Mouse (Mus musculus): ENCODE measurements around the gene Acoxl. TPM values are rescaled to one million over a fixed set of nuclear protein-coding genes. Genes with fewer than 3 reads are reported as not detected.

Acoxl gene
- polyA plus RNA-seq, 1 experiment from 2014 or later, result 0.39 TPM

GRCm38 (mm10) chr2:128163177-128163576, 324.5 kb downstream of the Acoxl start:
- Histone ChIP-seq H3K27ac (replicated peaks; ENCODE audit: low read depth, low read length) (no peak overlapping the region), H3K4me2 (ENCODE audit: low read depth, low read length) (no peak overlapping the region), H3K4me3 (ENCODE audit: low read depth, low read length) (no peak overlapping the region), H3K27me3 (ENCODE audit: control insufficient read depth, insufficient read depth, low read length) (no peaks in the 10 kb centered on the region), H3K9ac (replicated peaks; ENCODE audit: low read length) (no peak overlapping the region), H3K4me1 (ENCODE audit: control insufficient read depth, insufficient read depth, low read length) (no peaks in the 10 kb centered on the region), H3K9me3 (replicated peaks; ENCODE audit: control insufficient read depth, low read length) (no peaks in the 10 kb centered on the region), H3K36me3 (replicated peaks; ENCODE audit: control insufficient read depth, insufficient read depth, low read depth, low read length) (peaks cover 4% of the 10 kb centered on the region; the same call in 1 of the 2 replicates)
- DNase-seq (ENCODE audit: low spot score) (no peak), ATAC-seq (replicated peaks; ENCODE audit: insufficient number of reproducible peaks, low FRiP score, low TSS enrichment, low read depth) (no peak)
- 87% methylated on average over 8 of the region's 8 CpGs for WGBS

GRCm38 (mm10) chr2:128166623-128167423, 328.1 kb downstream of the Acoxl start:
- Histone ChIP-seq H3K36me3 (replicated peaks; ENCODE audit: control insufficient read depth, insufficient read depth, low read depth, low read length) (no peaks in the 10 kb centered on the region), H3K4me3 (ENCODE audit: low read depth, low read length) (no peak overlapping the region), H3K9me3 (replicated peaks; ENCODE audit: control insufficient read depth, low read length) (no peaks in the 10 kb centered on the region), H3K9ac (replicated peaks; ENCODE audit: low read length) (no peak overlapping the region), H3K4me2 (ENCODE audit: low read depth, low read length) (no peak overlapping the region), H3K4me1 (ENCODE audit: control insufficient read depth, insufficient read depth, low read length) (no peaks in the 10 kb centered on the region), H3K27ac (replicated peaks; ENCODE audit: low read depth, low read length) (no peak overlapping the region), H3K27me3 (ENCODE audit: control insufficient read depth, insufficient read depth, low read length) (no peaks in the 10 kb centered on the region)
- DNase-seq (ENCODE audit: low spot score) (no peak), ATAC-seq (replicated peaks; ENCODE audit: insufficient number of reproducible peaks, low FRiP score, low TSS enrichment, low read depth) (no peak)
- WGBS, result 73% methylated on average over 13 of the region's 13 CpGs

- no peaks in the 10 kb centered on the region for H3K27me3 ChIP-seq (ENCODE audit: control insufficient read depth, insufficient read depth, low read length)
- H3K27ac ChIP-seq (replicated peaks; ENCODE audit: low read depth, low read length), result no peak overlapping the region
- no peak overlapping the region for H3K4me3 ChIP-seq (ENCODE audit: low read depth, low read length)
- no peak for ATAC-seq (replicated peaks; ENCODE audit: insufficient number of reproducible peaks, low FRiP score, low TSS enrichment, low read depth)
- no peak overlapping the region for H3K9ac ChIP-seq (replicated peaks; ENCODE audit: low read length)
- no peaks in the 10 kb centered on the region for H3K9me3 ChIP-seq (replicated peaks; ENCODE audit: control insufficient read depth, low read length)
- no peak for DNase-seq (ENCODE audit: low spot score)
- H3K36me3 ChIP-seq (replicated peaks; ENCODE audit: control insufficient read depth, insufficient read depth, low read depth, low read length), result no peaks in the 10 kb centered on the region
- H3K4me1 ChIP-seq (ENCODE audit: control insufficient read depth, insufficient read depth, low read length), result no peaks in the 10 kb centered on the region
- no peak overlapping the region for H3K4me2 ChIP-seq (ENCODE audit: low read depth, low read length)
- 91% methylated on average over 12 of the region's 12 CpGs for WGBS
These were observed 329.3 kb downstream of the Acoxl start for GRCm38 (mm10) chr2:128167930-128168329.

- Histone ChIP-seq H3K4me1 (ENCODE audit: control insufficient read depth, insufficient read depth, low read length) (no peaks in the 10 kb centered on the region; the same call in 1 of the 2 replicates), H3K27me3 (ENCODE audit: control insufficient read depth, insufficient read depth, low read length) (no peaks in the 10 kb centered on the region), H3K4me3 (ENCODE audit: low read depth, low read length) (no peak overlapping the region), H3K36me3 (replicated peaks; ENCODE audit: control insufficient read depth, insufficient read depth, low read depth, low read length) (no peaks in the 10 kb centered on the region), H3K4me2 (ENCODE audit: low read depth, low read length) (no peak overlapping the region), H3K27ac (replicated peaks; ENCODE audit: low read depth, low read length) (no peak overlapping the region), H3K9ac (replicated peaks; ENCODE audit: low read length) (no peak overlapping the region), H3K9me3 (replicated peaks; ENCODE audit: control insufficient read depth, low read length) (no peaks in the 10 kb centered on the region)
- 78% methylated on average over 5 of the region's 5 CpGs for WGBS
- no peak for ATAC-seq (replicated peaks; ENCODE audit: insufficient number of reproducible peaks, low FRiP score, low TSS enrichment, low read depth)
- no peak for DNase-seq (ENCODE audit: low spot score)
These were observed 330.8 kb downstream of the Acoxl start for GRCm38 (mm10) chr2:128169486-128169885.

- Histone ChIP-seq H3K4me2 (ENCODE audit: low read depth, low read length) (no peak overlapping the region), H3K27ac (replicated peaks; ENCODE audit: low read depth, low read length) (no peak overlapping the region), H3K4me3 (ENCODE audit: low read depth, low read length) (no peak overlapping the region), H3K27me3 (ENCODE audit: control insufficient read depth, insufficient read depth, low read length) (no peaks in the 10 kb centered on the region), H3K4me1 (ENCODE audit: control insufficient read depth, insufficient read depth, low read length) (no peaks in the 10 kb centered on the region; the same call in 1 of the 2 replicates), H3K9ac (replicated peaks; ENCODE audit: low read length) (no peak overlapping the region), H3K36me3 (replicated peaks; ENCODE audit: control insufficient read depth, insufficient read depth, low read depth, low read length) (no peaks in the 10 kb centered on the region), H3K9me3 (replicated peaks; ENCODE audit: control insufficient read depth, low read length) (no peaks in the 10 kb centered on the region)
- 89% methylated on average over 11 of the region's 11 CpGs for WGBS
- ATAC-seq (replicated peaks; ENCODE audit: insufficient number of reproducible peaks, low FRiP score, low TSS enrichment, low read depth) (no peak), DNase-seq (ENCODE audit: low spot score) (no peak)
These were observed 331.3 kb downstream of the Acoxl start for GRCm38 (mm10) chr2:128169972-128170371.

GRCm38 (mm10) chr2:128170614-128171013, 331.9 kb downstream of the Acoxl start:
- no peaks in the 10 kb centered on the region for H3K36me3 ChIP-seq (replicated peaks; ENCODE audit: control insufficient read depth, insufficient read depth, low read depth, low read length)

GRCm38 (mm10) chr2:128172266-128172665, 333.6 kb downstream of the Acoxl start:
- no peak for DNase-seq (ENCODE audit: low spot score)
- Histone ChIP-seq H3K27me3 (ENCODE audit: control insufficient read depth, insufficient read depth, low read length) (no peaks in the 10 kb centered on the region), H3K9ac (replicated peaks; ENCODE audit: low read length) (no peak overlapping the region), H3K4me3 (ENCODE audit: low read depth, low read length) (no peak overlapping the region), H3K27ac (replicated peaks; ENCODE audit: low read depth, low read length) (no peak overlapping the region), H3K4me2 (ENCODE audit: low read depth, low read length) (no peak overlapping the region), H3K36me3 (replicated peaks; ENCODE audit: control insufficient read depth, insufficient read depth, low read depth, low read length) (no peaks in the 10 kb centered on the region), H3K4me1 (ENCODE audit: control insufficient read depth, insufficient read depth, low read length) (no peaks in the 10 kb centered on the region; the same call in 1 of the 2 replicates), H3K9me3 (replicated peaks; ENCODE audit: control insufficient read depth, low read length) (no peaks in the 10 kb centered on the region)
- WGBS, result 93% methylated on average over 5 of the region's 5 CpGs
- no peak for ATAC-seq (replicated peaks; ENCODE audit: insufficient number of reproducible peaks, low FRiP score, low TSS enrichment, low read depth)

More at GRCm38 (mm10) chr2:128170614-128171013, 331.9 kb downstream of the Acoxl start:
- H3K27ac ChIP-seq (replicated peaks; ENCODE audit: low read depth, low read length), result no peak overlapping the region
- H3K4me2 ChIP-seq (ENCODE audit: low read depth, low read length), result no peak overlapping the region
- ATAC-seq (replicated peaks; ENCODE audit: insufficient number of reproducible peaks, low FRiP score, low TSS enrichment, low read depth) (no peak), DNase-seq (ENCODE audit: low spot score) (no peak)
- H3K27me3 ChIP-seq (ENCODE audit: control insufficient read depth, insufficient read depth, low read length), result no peaks in the 10 kb centered on the region
- 92% methylated on average over 3 of the region's 3 CpGs for WGBS
- H3K4me3 ChIP-seq (ENCODE audit: low read depth, low read length), result no peak overlapping the region
- H3K9me3 ChIP-seq (replicated peaks; ENCODE audit: control insufficient read depth, low read length), result no peaks in the 10 kb centered on the region
- no peak overlapping the region for H3K9ac ChIP-seq (replicated peaks; ENCODE audit: low read length)
- no peaks in the 10 kb centered on the region; the same call in 1 of the 2 replicates for H3K4me1 ChIP-seq (ENCODE audit: control insufficient read depth, insufficient read depth, low read length)
